Mouse (Mus musculus): ENCODE data around the gene Ablim2.

DNA sequence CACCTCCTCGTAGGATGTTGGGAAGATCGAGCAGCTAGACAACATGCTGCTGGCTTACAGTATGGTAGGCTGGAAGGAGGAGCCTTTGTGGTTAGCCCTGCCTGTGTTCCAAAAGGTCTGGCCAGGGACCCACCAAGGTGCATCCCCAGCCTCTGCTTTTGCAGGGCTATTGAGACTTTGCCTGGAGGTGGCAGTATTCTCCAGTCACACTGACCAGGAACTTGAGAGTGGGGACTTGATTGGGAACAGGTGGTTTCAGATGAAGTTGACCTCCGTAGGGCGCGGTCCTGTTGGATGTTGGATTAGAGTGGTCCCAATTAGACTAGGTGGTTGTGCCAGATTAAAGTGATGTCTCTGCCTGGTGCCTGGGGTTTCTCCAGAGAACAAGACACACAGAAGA, 30.2 kb upstream of the Ablim2 start:
- TF ChIP-seq EP300 (IDR thresholded peaks at IDR 0.05; ENCODE audit: low read depth) (no peak), CTCF (IDR thresholded peaks at IDR 0.05; ENCODE audit: low read depth) (no peak)

All from liver, embryonic 14.5 days (tissue).